In genomic region chr2:50552437-50552836, GRCm38 (mm10) we compare ENCODE assay signal across 22 mouse cellular contexts.
"Had no signal": no experiment of that assay in that cellular context is flagged by ENCODE, and none has a peak within 500 bp of the region (broad histone marks: within the 10 kb centered on the region; RNA-seq: fewer than 3 reads in every experiment).

No protein-coding gene starts in this region.

- ATAC-seq: forebrain, embryonic 13.5 days; forebrain, embryonic 14.5 days; forebrain, embryonic 15.5 days; forebrain, embryonic 16.5 days; forebrain, postnatal 0 days had no signal

- DNase-seq: cerebellum, adult 18-20 months; cerebellum, adult 2 months; cerebellum, adult 8-10 months; cerebellum, adult 9-10 months; cerebellum, postnatal 10 days; cerebellum, postnatal 14 days; cerebellum, postnatal 25 days; cerebellum, postnatal 36 days; embryo, embryonic 11 days; forebrain, postnatal 0 days; gastrocnemius, adult 2 months; gastrocnemius, postnatal 10 days; gastrocnemius, postnatal 14 days; gastrocnemius, postnatal 25 days; gastrocnemius, postnatal 36 days; heart, adult 11 months; heart, adult 18-20 months; heart, adult 2 months had no signal
